Mouse (Mus musculus) retina, adult 2 months (tissue): ENCODE results near the gene Cog4.
"Not testable (repeated sequence)": the region's sequence is repeated elsewhere in the genome, so short reads cannot be mapped to it uniquely, and the experiment has no call there.

Experiments used
- DNase-seq: peaks from one replicate; pipeline ENCODE4 v3.0.0-alpha.2; 2012; ENCODE audit warnings: low read depth, low spot score

The Cog4 gene

DNA sequence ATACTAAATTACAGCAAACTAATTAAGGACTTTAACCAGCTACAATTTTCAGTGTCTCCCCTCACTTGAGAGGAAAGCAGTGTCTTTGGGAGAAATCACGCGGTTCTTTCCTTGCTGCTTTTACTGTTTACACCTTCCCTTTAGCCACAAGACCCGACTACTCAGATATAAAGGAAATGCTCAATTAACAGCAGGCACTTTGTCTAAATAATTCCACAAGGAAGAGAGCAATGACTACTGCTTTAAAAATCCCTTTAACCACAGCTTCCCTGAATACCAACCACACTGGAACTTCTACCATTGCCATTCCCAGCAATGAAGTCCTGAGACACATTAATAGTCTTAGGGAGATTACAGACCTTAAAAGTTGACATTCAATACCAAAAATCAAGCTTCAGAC, 17.9 kb upstream of the Cog4 start:
- no peak for DNase-seq

DNA sequence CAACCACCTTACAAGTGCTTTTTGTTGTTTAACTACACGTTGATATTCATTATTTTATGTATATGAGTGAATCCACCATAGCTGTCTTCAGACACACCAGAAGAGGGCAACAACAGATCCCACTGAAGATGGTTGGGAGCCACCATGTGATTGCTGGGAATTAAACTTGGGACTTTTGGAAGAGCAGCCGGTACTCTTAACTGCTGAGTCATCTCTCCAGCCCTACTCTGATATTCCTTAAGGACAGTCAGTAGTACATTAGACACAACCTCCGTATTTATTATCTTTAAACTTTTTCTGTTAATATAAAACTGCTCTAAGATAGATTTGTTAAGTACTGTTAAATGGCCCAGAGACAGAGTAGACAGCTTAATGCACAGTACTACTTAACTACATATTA, 14.4 kb upstream of the Cog4 start:
- no peak for DNase-seq

DNA sequence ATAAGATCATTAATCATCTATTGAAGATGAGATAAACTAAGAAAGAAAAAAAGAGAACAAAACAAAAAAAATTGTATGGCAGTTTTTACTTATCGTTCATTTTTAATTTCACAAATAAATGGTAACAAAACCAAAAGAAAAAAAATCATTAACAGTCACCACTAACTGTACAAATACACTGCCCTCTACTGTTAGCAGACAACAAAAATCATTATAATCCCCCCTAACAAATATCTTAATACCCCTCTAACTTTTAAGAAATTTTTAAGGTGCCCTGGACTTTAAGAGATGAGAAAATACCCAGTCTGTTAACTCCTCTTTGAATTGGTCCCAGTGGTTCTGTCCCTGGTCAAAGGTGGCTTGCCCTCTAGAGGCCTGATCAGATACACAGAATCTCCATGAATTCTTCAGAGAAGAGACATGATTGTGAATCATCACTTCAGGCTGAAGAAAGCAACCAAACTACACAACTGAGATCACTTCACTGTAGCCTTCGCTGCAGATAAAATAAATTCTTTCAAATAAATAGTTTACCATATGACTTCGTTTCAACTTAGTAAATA, 4.3 kb upstream of the Cog4 start:
- no peak for DNase-seq

DNA sequence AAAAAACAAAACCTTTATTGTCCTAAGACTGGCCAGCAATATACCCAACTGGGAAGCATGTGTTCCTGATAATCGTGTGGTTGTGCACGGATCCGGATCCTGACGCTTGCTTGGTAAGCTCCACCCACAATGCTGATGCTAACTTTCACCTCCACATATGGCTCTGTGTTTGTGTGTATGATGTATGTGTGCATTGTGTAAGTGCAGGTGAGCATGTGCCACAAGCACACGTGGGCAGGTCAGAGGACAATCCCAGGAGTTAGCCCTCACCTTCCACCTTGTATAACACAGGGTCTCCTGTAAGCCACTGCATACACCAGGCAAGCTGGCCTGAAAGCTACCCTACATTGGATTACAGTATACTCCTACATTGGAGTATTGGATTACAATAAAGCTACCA, 3.2 kb upstream of the Cog4 start:
- DNase-seq: no peak

DNA sequence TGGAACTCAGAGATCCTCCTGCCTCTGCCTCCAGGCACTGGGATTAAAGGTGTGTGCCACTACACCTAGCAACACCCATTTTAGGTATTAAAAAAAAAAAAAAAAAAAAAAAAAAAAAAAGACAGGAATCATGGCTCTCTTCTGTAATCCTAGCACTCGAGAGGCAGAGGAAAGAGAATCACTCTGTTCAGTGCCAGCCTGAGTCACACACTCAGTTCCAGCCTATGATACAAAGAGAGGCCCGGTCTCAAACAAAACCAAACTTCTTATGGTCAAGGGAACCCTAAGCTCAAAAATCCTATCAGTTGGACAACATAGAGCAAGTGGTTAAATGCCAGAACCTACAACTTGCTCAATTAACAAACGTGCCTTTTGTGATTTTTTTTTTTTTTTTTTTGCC, 1.5 kb upstream of the Cog4 start:
- no peak for DNase-seq

DNA sequence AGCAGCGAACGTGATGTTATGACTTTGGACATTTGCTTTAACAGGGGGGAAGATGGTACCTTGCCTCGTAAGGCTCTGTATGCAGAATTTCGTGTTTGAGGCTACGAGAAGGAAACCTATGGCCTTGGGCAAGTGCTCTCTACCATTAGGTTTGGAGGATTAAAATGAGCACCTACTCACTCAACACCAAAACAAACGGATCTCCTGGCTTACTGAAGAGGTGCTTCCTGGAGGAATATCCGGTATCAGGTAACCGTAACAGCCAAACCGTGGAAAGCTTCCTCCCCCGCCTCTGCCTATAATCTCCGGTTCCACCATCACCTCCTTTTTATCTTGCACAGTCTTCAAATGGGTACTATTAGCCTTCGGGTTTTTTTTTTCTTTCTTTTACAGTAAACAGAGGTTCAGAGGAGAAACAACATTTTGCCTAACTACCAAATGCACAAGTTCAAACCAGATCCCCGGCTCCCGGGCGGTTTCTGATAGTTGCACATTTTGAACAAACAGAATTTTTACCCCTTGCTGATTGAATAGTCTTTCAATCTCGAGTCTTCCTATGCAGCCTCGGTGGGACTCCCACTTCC, 487 bp upstream of the Cog4 start:
- DNase-seq: no peak

DNA sequence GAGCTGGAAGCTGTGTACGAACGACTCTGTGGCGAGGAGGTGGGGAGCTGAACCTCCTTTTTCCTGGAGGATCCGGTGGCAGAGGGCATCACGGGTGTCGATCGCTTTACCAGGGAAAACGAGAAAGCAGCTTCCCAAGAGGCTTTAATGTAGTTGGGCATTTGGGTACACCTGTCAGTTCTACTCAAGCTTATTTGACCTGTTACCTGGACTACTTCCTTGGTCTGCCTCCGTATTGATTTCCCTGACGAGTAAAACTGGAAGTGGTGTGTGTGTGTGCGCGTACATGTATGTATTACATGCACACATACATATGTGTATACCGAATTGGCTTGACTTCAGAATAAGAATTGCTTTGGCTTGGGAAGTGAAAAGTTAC, 760 bp downstream of the Cog4 start:
- DNase-seq: no peak

DNA sequence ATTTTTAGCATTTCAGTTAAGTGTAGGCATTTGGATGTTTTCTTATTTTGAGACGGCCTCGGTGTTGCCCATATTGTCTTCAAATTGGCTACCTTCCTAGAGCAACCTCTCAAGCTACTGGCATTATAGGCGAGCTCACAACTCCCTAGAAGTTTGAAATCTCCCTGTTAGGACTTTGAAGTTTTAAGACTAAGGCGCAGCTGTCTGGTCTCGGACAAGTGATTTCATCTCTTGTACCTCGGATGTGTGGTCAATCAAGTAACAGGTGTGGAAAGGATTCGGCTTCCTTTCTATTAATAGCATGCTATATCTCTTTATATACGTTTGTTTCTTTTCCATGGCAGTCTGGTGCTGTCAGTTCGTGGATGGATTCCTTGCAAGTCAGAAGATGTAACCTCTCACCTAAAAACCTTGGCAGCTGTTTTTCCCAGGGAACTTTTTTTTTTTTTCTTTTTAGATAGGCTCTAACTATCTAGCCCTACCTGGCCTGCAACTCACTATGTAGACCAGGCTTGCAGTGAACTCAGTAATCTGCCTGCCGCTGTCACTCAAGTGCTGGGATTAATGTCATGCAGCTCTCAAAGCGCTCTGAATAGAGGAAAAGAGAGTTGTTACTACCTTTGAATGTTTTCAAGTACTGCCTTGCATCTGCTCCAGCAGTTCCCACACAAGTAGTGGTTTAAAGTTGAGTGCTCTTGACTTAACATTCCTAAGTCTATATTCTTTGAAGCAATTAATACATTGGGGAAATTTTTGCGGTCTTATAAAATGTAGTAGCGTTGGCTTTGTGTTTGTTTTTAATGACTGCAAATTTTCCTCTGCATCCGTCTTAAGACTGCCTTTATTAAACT, 1.5 kb downstream of the Cog4 start:
- DNase-seq: no peak

DNA sequence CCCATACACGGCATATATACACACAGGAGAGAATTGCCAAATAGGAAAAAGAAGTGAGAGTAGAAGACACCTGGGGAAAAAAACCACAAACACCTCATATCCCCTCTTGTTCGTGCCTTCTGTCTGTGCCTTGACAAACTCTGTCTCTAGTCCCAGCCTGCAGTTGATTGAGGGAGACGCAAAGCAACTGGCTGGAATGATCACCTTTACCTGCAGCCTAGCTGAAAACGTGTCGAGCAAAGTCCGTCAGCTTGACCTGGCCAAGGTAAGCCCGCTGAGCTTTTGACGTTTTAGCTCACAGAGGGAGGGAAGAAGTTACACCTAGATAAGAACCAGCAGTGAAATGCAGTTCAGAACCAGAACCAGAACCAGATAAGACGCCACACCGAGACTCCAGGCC, 4.8 kb downstream of the Cog4 start:
- no peak for DNase-seq

DNA sequence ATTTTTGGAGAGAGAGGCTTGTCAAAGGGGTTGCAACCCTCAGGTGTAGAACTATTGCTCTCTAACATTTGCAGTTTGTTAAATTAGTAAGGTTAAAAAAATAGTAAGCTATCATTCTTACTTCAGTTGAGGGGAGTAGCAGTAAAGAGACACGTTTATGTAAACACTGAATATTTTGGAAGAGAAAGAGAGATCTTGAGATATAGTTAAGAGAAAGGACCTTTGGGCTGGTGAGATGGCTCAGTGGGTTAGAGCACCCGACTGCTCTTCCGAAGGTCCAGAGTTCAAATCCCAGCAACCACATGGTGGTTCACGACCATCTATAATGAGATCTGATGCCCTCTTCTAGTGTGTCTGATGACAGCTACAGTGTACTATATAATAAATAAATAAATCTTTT, 9.7 kb downstream of the Cog4 start:
- DNase-seq: not testable (repeated sequence)

DNA sequence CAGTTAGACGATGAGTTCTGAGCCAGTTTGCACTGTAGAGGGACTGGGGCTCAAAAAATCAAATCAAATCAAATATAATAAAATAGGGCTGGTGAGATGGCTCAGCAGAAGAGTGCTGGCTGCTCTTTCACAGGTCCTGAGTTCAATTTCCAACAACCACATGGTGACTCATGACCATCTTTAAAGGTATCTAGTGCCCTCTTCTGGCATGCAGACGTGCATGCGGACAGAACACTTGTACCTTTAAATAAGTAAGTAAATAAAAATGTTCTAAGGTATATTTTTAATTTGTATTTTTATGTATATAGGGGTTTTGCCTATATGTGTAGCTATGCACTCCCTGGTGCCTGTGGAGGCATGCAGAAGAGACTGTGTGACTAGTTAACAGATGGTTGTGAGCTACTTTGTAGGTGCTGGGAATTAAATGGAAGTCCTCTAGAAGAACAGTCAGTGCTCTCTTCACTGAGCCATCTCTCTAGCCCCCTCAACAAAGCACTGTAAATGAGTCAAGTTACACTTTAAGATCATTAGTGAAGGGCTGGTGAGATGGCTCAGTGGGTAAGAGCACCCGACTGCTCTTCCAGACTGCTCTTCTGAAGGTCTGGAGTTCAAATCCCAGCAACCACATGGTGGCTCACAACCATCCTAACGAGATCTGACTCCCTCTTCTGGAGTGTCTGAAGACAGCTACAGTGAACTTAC, 10.5 kb downstream of the Cog4 start:
- no peak for DNase-seq

DNA sequence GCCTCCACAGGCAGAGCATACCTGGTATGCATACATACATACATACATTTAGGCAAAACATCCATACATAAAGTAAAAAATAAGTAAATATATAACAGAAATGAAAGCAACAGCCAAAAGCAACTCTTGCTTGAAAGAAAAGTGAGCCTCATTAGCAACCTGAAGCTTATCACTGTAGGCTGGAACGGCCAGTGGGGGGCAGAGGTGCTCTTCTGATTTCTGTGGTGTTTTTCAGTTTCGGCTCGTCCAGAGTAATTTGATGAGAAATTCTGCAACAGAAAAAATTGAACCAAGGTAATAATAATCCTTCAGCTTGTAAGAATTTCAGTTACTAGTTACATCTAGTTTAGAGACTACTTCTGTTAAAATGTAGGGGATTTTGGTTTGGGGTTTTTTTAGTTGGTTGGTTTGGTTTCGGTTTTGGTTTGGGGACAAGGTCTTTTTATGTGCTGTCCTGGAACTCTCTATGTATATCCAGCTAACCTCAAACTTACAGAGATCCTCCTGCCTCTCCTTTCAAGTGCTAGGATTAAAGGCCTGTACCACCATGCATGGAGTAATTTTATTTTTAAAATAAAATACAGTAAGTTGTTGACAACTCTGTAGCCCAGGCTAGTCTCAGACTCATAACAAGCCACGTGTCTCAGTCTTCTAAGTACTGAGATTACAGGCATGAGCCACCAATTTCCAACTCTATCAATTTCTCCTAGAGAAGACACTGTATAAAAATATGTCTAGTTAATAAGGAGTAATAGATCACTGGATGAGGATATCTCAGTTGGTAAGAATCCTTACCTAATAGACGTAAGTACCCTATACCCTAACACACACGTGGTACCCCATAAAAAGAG, 13.5 kb downstream of the Cog4 start:
- DNase-seq: no peak

DNA sequence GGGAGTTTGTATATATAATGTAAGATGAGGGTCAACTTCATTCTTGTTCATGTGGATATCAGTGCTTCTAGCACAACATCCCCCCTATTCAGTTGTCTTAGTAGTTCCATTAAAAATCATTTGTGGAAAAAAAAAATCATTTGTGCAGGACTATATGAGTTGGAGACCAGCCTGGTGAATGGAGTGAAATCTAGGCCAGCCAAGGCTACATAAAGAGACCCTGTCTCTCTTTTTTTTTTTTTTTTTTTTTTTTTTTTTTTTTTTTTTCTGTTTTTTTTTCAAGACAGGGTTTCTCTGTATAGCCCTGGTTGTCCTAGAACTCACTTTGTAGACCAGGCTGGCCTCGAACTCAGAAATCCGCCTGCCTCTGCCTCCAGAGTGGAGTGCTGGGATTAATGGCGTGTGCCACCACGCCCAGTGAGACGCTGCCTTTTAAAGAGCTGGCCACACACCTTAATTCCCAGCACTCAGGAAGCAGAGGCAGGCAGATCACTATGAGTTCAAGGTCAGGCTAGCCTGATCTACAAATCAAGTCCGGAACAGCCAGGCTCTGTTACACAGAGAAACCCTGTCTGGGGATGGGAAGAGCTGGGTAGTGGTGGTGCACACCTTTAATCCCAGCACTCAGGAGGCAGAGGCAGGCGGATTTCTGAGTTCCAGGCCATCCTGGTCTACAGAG, 15.1 kb downstream of the Cog4 start:
- DNase-seq: not testable (repeated sequence)

DNA sequence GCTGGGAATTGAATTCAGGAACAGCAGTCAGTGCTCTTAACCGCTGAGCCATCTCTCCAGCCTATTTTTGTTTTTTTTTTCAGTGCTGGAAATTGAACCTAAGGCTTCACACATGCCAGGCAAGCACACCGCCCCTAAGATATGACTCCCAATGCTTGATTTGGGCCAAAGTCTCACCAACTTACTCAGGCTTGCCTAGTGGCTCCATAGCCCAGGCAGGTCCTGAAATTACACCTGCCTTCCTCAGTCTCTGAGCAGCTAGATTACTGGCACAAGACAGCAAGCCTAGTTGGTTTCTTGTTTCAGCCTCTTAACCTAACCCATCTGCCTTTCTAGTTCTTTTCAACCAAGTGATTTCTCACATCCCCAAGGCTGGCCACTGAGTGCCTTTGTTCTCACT, 24.1 kb downstream of the Cog4 start:
- no peak for DNase-seq

DNA sequence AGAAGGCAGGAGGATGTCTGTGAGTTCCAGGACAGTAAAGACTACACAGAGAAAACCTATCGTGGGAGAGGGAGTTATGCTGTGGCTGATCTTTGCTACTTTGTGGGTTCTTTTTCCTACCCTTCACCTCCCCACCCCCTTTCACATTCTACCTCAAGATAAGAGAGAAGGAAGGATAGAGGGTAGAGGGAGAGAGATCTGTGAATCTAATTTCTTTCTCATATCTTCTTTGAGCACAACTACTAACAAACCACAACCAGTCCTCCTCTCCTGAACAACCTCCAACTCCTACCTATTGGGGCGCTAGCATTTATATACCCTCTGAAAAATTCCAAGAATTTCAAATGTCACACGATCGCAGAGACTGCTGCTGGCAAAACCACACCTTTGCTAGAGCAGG, 31.5 kb downstream of the Cog4 start:
- no peak for DNase-seq

DNA sequence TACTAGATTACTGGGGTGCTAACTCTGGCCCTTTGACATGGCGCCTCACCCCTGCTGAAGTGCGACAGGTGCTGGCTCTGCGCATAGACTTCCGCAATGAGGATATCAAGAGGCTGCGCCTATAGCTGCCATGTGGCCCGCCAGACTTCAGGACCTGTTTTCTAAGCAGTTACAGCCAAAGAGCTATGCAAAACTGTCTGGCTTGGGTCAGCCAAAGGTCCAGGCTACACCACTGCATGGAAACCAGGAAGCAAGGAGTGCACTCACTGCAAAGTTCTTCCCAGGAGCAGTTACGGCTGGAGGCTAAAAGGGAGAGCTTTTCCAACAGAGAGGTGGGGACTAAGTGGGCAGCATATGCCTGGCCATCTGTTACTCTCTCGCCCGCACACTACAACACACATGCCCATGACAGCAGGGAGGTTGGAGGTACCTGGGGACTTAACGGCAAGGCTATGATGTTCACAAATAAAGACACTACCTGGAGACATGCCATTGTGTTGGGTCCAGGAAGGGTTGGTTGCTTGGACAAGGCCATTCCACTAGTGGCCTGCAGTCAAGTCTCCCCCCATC, 35.4 kb downstream of the Cog4 start:
- DNase-seq: no peak

DNA sequence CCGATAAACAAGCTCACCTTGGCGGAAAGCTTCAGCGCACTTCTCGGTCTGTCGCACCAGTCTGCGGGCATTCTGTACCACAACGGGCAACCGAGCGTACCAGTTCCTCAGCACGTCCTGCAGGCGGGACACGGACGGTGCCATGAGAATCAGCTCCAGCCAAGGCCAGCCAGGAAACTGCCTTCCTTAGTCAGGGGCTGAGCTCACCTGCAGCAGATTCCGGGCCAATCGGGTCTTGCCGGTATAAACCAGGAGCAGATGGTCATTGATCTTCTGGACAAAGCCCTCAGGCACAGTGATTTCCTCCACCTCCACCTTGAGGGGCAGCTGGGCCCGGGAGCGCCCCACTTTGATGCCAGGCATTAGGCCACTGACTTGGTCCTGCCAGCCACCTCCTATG, 37.4 kb downstream of the Cog4 start:
- DNase-seq: no peak

DNA sequence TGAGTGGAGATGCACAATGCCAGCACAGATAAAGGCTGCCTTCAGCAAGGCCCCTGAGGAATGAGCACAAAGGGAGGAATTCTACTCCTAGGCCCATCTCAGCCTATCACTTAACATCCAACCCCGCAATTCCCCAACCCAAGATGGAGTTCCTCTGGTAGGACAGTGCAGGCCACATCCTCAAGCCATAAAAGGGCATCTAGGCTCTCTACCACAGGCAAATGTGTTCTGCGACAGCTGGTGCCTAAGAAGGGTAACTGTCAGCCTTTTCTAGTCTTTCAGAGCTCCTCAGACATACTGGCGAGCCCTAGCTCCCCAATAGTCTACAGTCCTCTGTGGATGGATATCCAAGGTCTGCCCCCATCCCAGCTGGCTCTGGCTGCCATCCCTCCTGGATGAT, 40.2 kb downstream of the Cog4 start:
- DNase-seq: no peak

DNA sequence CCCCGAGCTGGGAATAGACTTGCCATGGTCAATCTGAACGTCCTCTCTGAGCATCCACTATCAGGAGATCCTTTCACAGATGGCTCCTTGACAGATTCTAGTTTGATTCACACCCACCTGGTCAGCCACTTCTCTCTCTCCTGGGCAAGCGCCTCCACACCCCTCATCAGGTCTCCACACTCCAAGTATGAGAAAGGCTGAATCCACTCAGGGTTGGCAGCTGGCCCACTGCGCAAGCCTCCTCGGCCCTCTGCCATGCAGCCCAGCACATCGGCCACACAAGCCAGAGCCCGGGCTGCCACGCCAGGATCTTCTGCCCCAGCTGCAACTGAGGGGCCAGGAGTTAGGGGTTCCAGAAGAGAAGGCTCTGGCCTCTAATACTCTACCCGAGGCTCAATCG, 41.2 kb downstream of the Cog4 start:
- DNase-seq: no peak

DNA sequence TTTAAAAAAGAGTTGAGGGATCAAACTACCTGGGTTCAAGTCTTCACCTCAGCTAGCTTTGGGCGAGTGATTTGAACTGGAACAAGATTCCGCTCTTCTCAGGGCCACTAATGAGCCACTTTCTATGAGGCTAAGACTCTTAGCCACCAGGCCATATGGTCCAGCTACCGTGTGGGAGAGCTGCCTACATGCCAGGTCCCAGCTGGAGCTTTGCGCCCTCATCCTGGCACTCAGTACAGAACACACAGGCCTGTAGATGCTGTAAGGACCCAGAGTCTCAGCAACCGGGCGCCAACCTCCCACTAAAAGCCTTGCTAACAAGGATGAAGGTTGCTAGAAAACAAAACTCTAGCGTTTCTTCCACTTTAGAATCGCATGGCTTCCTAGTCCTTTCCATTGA, 42.0 kb downstream of the Cog4 start:
- no peak for DNase-seq

DNA sequence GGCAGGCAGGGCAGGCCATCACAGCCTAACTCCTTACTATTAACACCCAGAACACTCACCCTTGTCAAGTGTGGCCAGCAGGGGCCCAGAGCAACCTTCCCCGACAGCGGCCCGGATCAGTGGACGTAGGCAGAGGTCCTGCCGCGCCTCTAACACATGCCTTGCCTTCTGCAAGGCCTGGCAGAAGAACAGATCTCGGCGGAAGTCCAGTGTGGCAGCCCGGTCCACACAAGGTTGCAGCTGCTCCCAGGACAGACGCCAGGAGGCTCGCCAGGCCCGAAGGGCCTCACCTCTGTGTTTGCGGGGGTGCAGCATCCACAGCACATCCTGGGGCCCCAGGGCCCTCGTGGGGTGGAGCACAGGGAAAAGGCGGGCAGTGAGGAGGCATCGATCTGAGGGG, 42.5 kb downstream of the Cog4 start:
- no peak for DNase-seq
